Mouse (Mus musculus) midbrain, embryonic 15.5 days (tissue): ENCODE measurements around the gene Cks2. TPM values are rescaled to one million over a fixed set of nuclear protein-coding genes. Genes with fewer than 3 reads are reported as not detected.
A peak's percentile ranks its signal among the peaks of the same experiment; 100 is the strongest.

Experiments used
- ATAC-seq: fragments of 200-750 bp; cut with Nextera tagmentation; replicated peaks from 2 replicates; pipeline ENCODE4 v1.8.0; 2017; ENCODE audit warnings: moderate TSS enrichment
- H3K27ac ChIP-seq: fragments of 300-500 bp; sonication (generic); 2 replicates; pipeline ENCODE4 v1.5.1; 2015; ENCODE audit warnings: mild to moderate bottlenecking, inconsistent platforms
- H3K27me3 ChIP-seq: fragments of 300-500 bp; sonication (generic); replicated peaks from 2 replicates; pipeline ENCODE4 v1.6.1; 2015; ENCODE audit warnings: inconsistent platforms
- H3K36me3 ChIP-seq: fragments of 300-500 bp; sonication (generic); replicated peaks from 2 replicates; pipeline ENCODE4 v1.6.1; 2015; ENCODE audit warnings: inconsistent platforms
- H3K4me1 ChIP-seq: fragments of 300-500 bp; sonication (generic); 2 replicates; pipeline ENCODE4 v1.6.1; 2015; ENCODE audit warnings: inconsistent platforms
- H3K4me2 ChIP-seq: fragments of 300-500 bp; sonication (generic); 2 replicates; pipeline ENCODE4 v1.6.1; 2015; ENCODE audit warnings: inconsistent platforms, mild to moderate bottlenecking, moderate library complexity
- H3K4me3 ChIP-seq: fragments of 300-500 bp; sonication (generic); 2 replicates; pipeline ENCODE4 v1.5.1; 2015; ENCODE audit warnings: mild to moderate bottlenecking, inconsistent platforms
- H3K9ac ChIP-seq: fragments of 300-500 bp; sonication (generic); 2 replicates; pipeline ENCODE4 v1.6.1; 2015; ENCODE audit warnings: mild to moderate bottlenecking, inconsistent platforms
- H3K9me3 ChIP-seq: fragments of 300-500 bp; sonication (generic); 2 replicates; pipeline ENCODE4 v1.6.1; 2016; ENCODE audit warnings: inconsistent platforms
- WGBS: fragments of 180-500 bp; shearing (Covaris S2); methylation state at CpG from one replicate; pipeline ENCODE4 v1.1.7; 2015; ENCODE audit warnings: mixed read lengths; 5-methylcytosine and 5-hydroxymethylcytosine counted together
- polyA plus RNA-seq: library from polyadenylated mRNA; unstranded; fragments of >200 nt; fragmentation: Nextera tagmentation; extraction: Ambion mirVana; gene quantifications from 2 replicates; pipeline ENCODE4 v1.2.1, GENCODE M21; 2015

Cks2 gene
- 36.9 and 42.6 TPM in 2 replicates for polyA plus RNA-seq

GRCm38 (mm10) chr13:51644829-51645789 is at the start of gene Cks2:
Cks2 (plus strand) TSS chr13:51645232.
- H3K4me1 ChIP-seq, result peaks cover 8% of the 10 kb centered on the region
- WGBS, result under 1% methylated on average over 82 of the region's 83 CpGs

GRCm38 (mm10) chr13:51595404-51595803 is 49.6 kb upstream of the Cks2 start:
- no peak overlapping the region for H3K9ac ChIP-seq
- peak overlapping the region; percentile 100 for H3K4me2 ChIP-seq
- H3K27ac ChIP-seq, result no peak overlapping the region
- peaks cover 8% of the 10 kb centered on the region; the same call in 1 of the 2 replicates for H3K4me1 ChIP-seq
- 30% methylated on average over 11 of the region's 11 CpGs for WGBS
- H3K36me3 ChIP-seq, result no peaks in the 10 kb centered on the region
- no peaks in the 10 kb centered on the region for H3K9me3 ChIP-seq
- 0 out of 2 replicates have a peak, but pooled peaks cover 9% of the 10 kb centered on the region for H3K27me3 ChIP-seq
- ATAC-seq, result peak; percentile 48
- H3K4me3 ChIP-seq, result peak overlapping the region; percentile 57

More at GRCm38 (mm10) chr13:51644829-51645789, at the start of gene Cks2:
- H3K27me3 ChIP-seq, result no peaks in the 10 kb centered on the region
- peak within 1 kb of the TSS; percentile 80 for H3K4me3 ChIP-seq
- H3K9me3 ChIP-seq, result no peaks in the 10 kb centered on the region
- peak within 1 kb of the TSS; percentile 94 for H3K4me2 ChIP-seq
- peak within 1 kb of the TSS; percentile 80 for H3K9ac ChIP-seq
- peak; percentile 99 for ATAC-seq
- no peaks in the 10 kb centered on the region for H3K36me3 ChIP-seq
- peak within 1 kb of the TSS; percentile 74 for H3K27ac ChIP-seq

- Histone ChIP-seq H3K4me2 (no peak overlapping the region), H3K4me3 (no peak overlapping the region), H3K9me3 (no peaks in the 10 kb centered on the region), H3K4me1 (peaks cover 12% of the 10 kb centered on the region), H3K9ac (no peak overlapping the region), H3K27ac (no peak overlapping the region), H3K36me3 (no peaks in the 10 kb centered on the region), H3K27me3 (0 out of 2 replicates have a peak, but pooled peaks cover 9% of the 10 kb centered on the region)
- WGBS, result 81% methylated on average over 2 of the region's 2 CpGs
- no peak for ATAC-seq
These were observed 47.0 kb upstream of the Cks2 start for GRCm38 (mm10) chr13:51598063-51598462.

- Histone ChIP-seq H3K36me3 (no peaks in the 10 kb centered on the region), H3K9me3 (no peaks in the 10 kb centered on the region), H3K4me2 (no peak overlapping the region), H3K4me1 (peaks cover 17% of the 10 kb centered on the region), H3K27ac (no peak overlapping the region), H3K27me3 (0 out of 2 replicates have a peak, but pooled peaks cover 9% of the 10 kb centered on the region), H3K4me3 (no peak overlapping the region), H3K9ac (no peak overlapping the region)
- ATAC-seq, result no peak
- 94% methylated on average over 8 of the region's 8 CpGs for WGBS
These were observed 44.9 kb upstream of the Cks2 start for GRCm38 (mm10) chr13:51600169-51600568.

GRCm38 (mm10) chr13:51602764-51603163 is 42.3 kb upstream of the Cks2 start:
- no peak overlapping the region for H3K9ac ChIP-seq
- WGBS, result 58% methylated on average over 8 of the region's 8 CpGs
- peak overlapping the region; percentile 60 for H3K4me2 ChIP-seq
- H3K27ac ChIP-seq, result no peak overlapping the region
- ATAC-seq, result peak; percentile 40; the same call in 1 of the 2 replicates
- no peaks in the 10 kb centered on the region for H3K9me3 ChIP-seq
- no peaks in the 10 kb centered on the region for H3K27me3 ChIP-seq
- H3K4me3 ChIP-seq, result no peak overlapping the region
- peaks cover 14% of the 10 kb centered on the region for H3K4me1 ChIP-seq
- H3K36me3 ChIP-seq, result no peaks in the 10 kb centered on the region

GRCm38 (mm10) chr13:51603221-51603893 is 41.7 kb upstream of the Cks2 start:
- 9% methylated on average over 16 of the region's 16 CpGs for WGBS
- H3K4me1 ChIP-seq, result peaks cover 14% of the 10 kb centered on the region
- H3K9ac ChIP-seq, result peak overlapping the region; percentile 27; the same call in 1 of the 2 replicates

GRCm38 (mm10) chr13:51603894-51604244 is 41.2 kb upstream of the Cks2 start:
- peak overlapping the region; percentile 60 for H3K4me2 ChIP-seq
- peak overlapping the region; percentile 29 for H3K4me3 ChIP-seq
- no peak overlapping the region for H3K9ac ChIP-seq
- H3K36me3 ChIP-seq, result no peaks in the 10 kb centered on the region
- ATAC-seq, result peak; percentile 77
- WGBS, result 34% methylated on average over 4 of the region's 4 CpGs
- peaks cover 14% of the 10 kb centered on the region for H3K4me1 ChIP-seq
- H3K27me3 ChIP-seq, result no peaks in the 10 kb centered on the region
- H3K27ac ChIP-seq, result peak overlapping the region; percentile 66
- H3K9me3 ChIP-seq, result no peaks in the 10 kb centered on the region

More at GRCm38 (mm10) chr13:51603221-51603893, 41.7 kb upstream of the Cks2 start:
- ATAC-seq, result peak; percentile 90
- Histone ChIP-seq H3K9me3 (no peaks in the 10 kb centered on the region), H3K36me3 (no peaks in the 10 kb centered on the region), H3K4me3 (peak overlapping the region; percentile 29), H3K4me2 (peak overlapping the region; percentile 60), H3K27me3 (no peaks in the 10 kb centered on the region), H3K27ac (peak overlapping the region; percentile 66)

GRCm38 (mm10) chr13:51609231-51609630 is 35.8 kb upstream of the Cks2 start:
- Histone ChIP-seq H3K4me1 (peaks cover 5% of the 10 kb centered on the region), H3K4me2 (no peak overlapping the region), H3K36me3 (no peaks in the 10 kb centered on the region), H3K27me3 (no peaks in the 10 kb centered on the region), H3K27ac (no peak overlapping the region), H3K9me3 (no peaks in the 10 kb centered on the region), H3K4me3 (no peak overlapping the region), H3K9ac (no peak overlapping the region)
- WGBS, result 97% methylated on average over 7 of the region's 7 CpGs
- ATAC-seq, result no peak

GRCm38 (mm10) chr13:51611060-51611459 is 34.0 kb upstream of the Cks2 start:
- ATAC-seq, result peak; percentile 43
- Histone ChIP-seq H3K4me2 (no peak overlapping the region), H3K27me3 (no peaks in the 10 kb centered on the region), H3K9me3 (no peaks in the 10 kb centered on the region), H3K4me3 (no peak overlapping the region), H3K36me3 (no peaks in the 10 kb centered on the region), H3K9ac (no peak overlapping the region), H3K27ac (peak overlapping the region; percentile 27; the same call in 1 of the 2 replicates), H3K4me1 (peaks cover 5% of the 10 kb centered on the region)
- 25% methylated on average over 9 of the region's 9 CpGs for WGBS

- Histone ChIP-seq H3K27ac (peak overlapping the region; percentile 27; the same call in 1 of the 2 replicates), H3K4me3 (no peak overlapping the region), H3K4me2 (no peak overlapping the region), H3K36me3 (no peaks in the 10 kb centered on the region), H3K4me1 (peaks cover 7% of the 10 kb centered on the region), H3K9me3 (no peaks in the 10 kb centered on the region), H3K27me3 (no peaks in the 10 kb centered on the region), H3K9ac (no peak overlapping the region)
- WGBS, result 20% methylated on average over 5 of the region's 5 CpGs
- peak; percentile 62 for ATAC-seq
These were observed 33.5 kb upstream of the Cks2 start for GRCm38 (mm10) chr13:51611500-51611899.

GRCm38 (mm10) chr13:51615815-51616214 is 29.2 kb upstream of the Cks2 start:
- Histone ChIP-seq H3K4me3 (no peak overlapping the region), H3K36me3 (no peaks in the 10 kb centered on the region), H3K9ac (no peak overlapping the region), H3K9me3 (no peaks in the 10 kb centered on the region), H3K4me2 (no peak overlapping the region), H3K4me1 (peaks cover 14% of the 10 kb centered on the region), H3K27me3 (no peaks in the 10 kb centered on the region), H3K27ac (no peak overlapping the region)
- 64% methylated on average over 10 of the region's 10 CpGs for WGBS
- no peak for ATAC-seq

GRCm38 (mm10) chr13:51616417-51617044 is 28.5 kb upstream of the Cks2 start:
- 10% methylated on average over 12 of the region's 12 CpGs for WGBS
- no peak overlapping the region for H3K4me3 ChIP-seq
- ATAC-seq, result peak; percentile 68; the same call in 1 of the 2 replicates
- H3K27ac ChIP-seq, result no peak overlapping the region
- no peaks in the 10 kb centered on the region for H3K27me3 ChIP-seq
- peaks cover 8% of the 10 kb centered on the region; the same call in 1 of the 2 replicates for H3K4me1 ChIP-seq
- no peaks in the 10 kb centered on the region for H3K9me3 ChIP-seq
- no peak overlapping the region for H3K9ac ChIP-seq
- no peaks in the 10 kb centered on the region for H3K36me3 ChIP-seq
- H3K4me2 ChIP-seq, result no peak overlapping the region
